In genomic region chr15:102331610-102332015, GRCm38 (mm10) we compare ENCODE assay signal across 8 mouse cellular contexts. TPM values are rescaled to one million over a fixed set of nuclear protein-coding genes. Genes with fewer than 3 reads are reported as not detected.
DNase-seq lines count a peak whose midpoint lies in the region; ATAC-seq and TF ChIP-seq lines count a peak whose summit lies in the region.

TSS of gene Myg1 (plus strand) at chr15:102331709.

- H3K4me2 ChIP-seq in heart, embryonic 12.5 days: peak within 1 kb of the TSS; percentile 89
- peak within 1 kb of the TSS; percentile 88 for H3K4me2 ChIP-seq in kidney, postnatal 0 days (ENCODE audit: low read length)
- H3K4me2 ChIP-seq in liver, embryonic 12.5 days: peak within 1 kb of the TSS; percentile 87

- TF ChIP-seq CTCF in kidney, postnatal 0 days (IDR thresholded peaks at IDR 0.05; ENCODE audit: low read depth): no peak

- H3K27ac ChIP-seq in heart, embryonic 12.5 days (ENCODE audit: poor library complexity, severe bottlenecking): peak within 1 kb of the TSS; percentile 71
- peak within 1 kb of the TSS; percentile 82 for H3K27ac ChIP-seq in kidney, postnatal 0 days
- peak within 1 kb of the TSS; percentile 76 for H3K27ac ChIP-seq in liver, embryonic 12.5 days

- no peaks in the 10 kb centered on the region for H3K9me3 ChIP-seq in heart, embryonic 12.5 days (replicated peaks)
- no peaks in the 10 kb centered on the region for H3K9me3 ChIP-seq in kidney, postnatal 0 days (replicated peaks; ENCODE audit: low read length)
- H3K9me3 ChIP-seq in liver, embryonic 12.5 days (replicated peaks): no peaks in the 10 kb centered on the region

- peak within 1 kb of the TSS; percentile 70 for H3K4me3 ChIP-seq in heart, embryonic 12.5 days
- peak within 1 kb of the TSS; percentile 79 for H3K4me3 ChIP-seq in kidney, postnatal 0 days (replicated peaks; ENCODE audit: low read depth, low read length)
- H3K4me3 ChIP-seq in liver, embryonic 12.5 days: peak within 1 kb of the TSS; percentile 76

- H3K4me1 ChIP-seq in heart, embryonic 12.5 days (replicated peaks): peaks cover 27% of the 10 kb centered on the region
- peaks cover 20% of the 10 kb centered on the region for H3K4me1 ChIP-seq in kidney, postnatal 0 days (replicated peaks; ENCODE audit: insufficient read depth, low read length)
- H3K4me1 ChIP-seq in liver, embryonic 12.5 days: peaks cover 35% of the 10 kb centered on the region

- peak within 1 kb of the TSS; percentile 89 for H3K9ac ChIP-seq in heart, embryonic 12.5 days
- H3K9ac ChIP-seq in kidney, postnatal 0 days (ENCODE audit: low read depth, low read length): peak within 1 kb of the TSS; percentile 73
- H3K9ac ChIP-seq in liver, embryonic 12.5 days: peak within 1 kb of the TSS; percentile 78

- peaks cover 58% of the 10 kb centered on the region for H3K36me3 ChIP-seq in heart, embryonic 12.5 days
- H3K36me3 ChIP-seq in kidney, postnatal 0 days (ENCODE audit: insufficient read depth, low read length): peaks cover 27% of the 10 kb centered on the region
- peaks cover 68% of the 10 kb centered on the region for H3K36me3 ChIP-seq in liver, embryonic 12.5 days
- H3K36me3 ChIP-seq in splenic B cell, adult 2 months (ENCODE audit: control insufficient read depth, insufficient read depth, low read length, poor library complexity, severe bottlenecking): peaks cover 5% of the 10 kb centered on the region

- peak; percentile 99 for ATAC-seq in CD4-positive, CD25-positive, alpha-beta regulatory T cell, adult 4 months
- peak; percentile 92 for ATAC-seq in erythroid progenitor cell, adult 5-6 weeks (replicated peaks; ENCODE audit: low FRiP score, poor library complexity, severe bottlenecking)
- ATAC-seq in heart, embryonic 12.5 days (ENCODE audit: insufficient number of reproducible peaks, low FRiP score): peak; percentile 90
- ATAC-seq in kidney, postnatal 0 days (replicated peaks; ENCODE audit: low FRiP score, low read depth): peak; percentile 90
- peak; percentile 89 for ATAC-seq in liver, embryonic 12.5 days

- no peaks in the 10 kb centered on the region for H3K27me3 ChIP-seq in heart, embryonic 12.5 days (replicated peaks)
- no peaks in the 10 kb centered on the region for H3K27me3 ChIP-seq in kidney, postnatal 0 days (ENCODE audit: insufficient read depth, low read length)
- no peaks in the 10 kb centered on the region for H3K27me3 ChIP-seq in liver, embryonic 12.5 days (replicated peaks)
- H3K27me3 ChIP-seq in splenic B cell, adult 2 months (ENCODE audit: control insufficient read depth, insufficient read depth, low read length, poor library complexity, severe bottlenecking): no peaks in the 10 kb centered on the region

- under 1% methylated on average over 30 of the region's 30 CpGs for WGBS in heart, embryonic 12.5 days
- under 1% methylated on average over 30 of the region's 30 CpGs for WGBS in kidney, postnatal 0 days
- WGBS in liver, embryonic 12.5 days (ENCODE audit: insufficient replicate concordance): 1% methylated on average over 30 of the region's 30 CpGs

- peak; percentile 73 for DNase-seq in brain, embryonic 18.5 days (ENCODE audit: low read depth, low spot score)
- DNase-seq in kidney, postnatal 0 days (ENCODE audit: low spot score): peak; percentile 97
- DNase-seq in naive thymus-derived CD4-positive, alpha-beta T cell, adult 2 months (ENCODE audit: low read depth): peak; percentile 90
- peak; percentile 89 for DNase-seq in splenic B cell, adult 2 months (ENCODE audit: low read depth, low spot score)

RNA-seq across cellular contexts. Expression of gene Myg1, which starts in this region (rescaled TPM):
- 100 to 1,000 TPM; 119 to 124 TPM for polyA plus RNA-seq in CD4-positive, CD25-positive, alpha-beta regulatory T cell, adult 4 months (2017; shearing (Covaris generic))
- 27.8 and 39.0 TPM in 2 replicates for total RNA-seq in erythroid progenitor cell, adult 5-6 weeks (2015; ENCODE audit: low replicate concordance)
- total RNA-seq in erythroid progenitor cell, adult 5-6 weeks (2017; ENCODE audit: low replicate concordance): 16.2 and 29.7 TPM in 2 replicates
- 58.8 and 60.7 TPM in 2 replicates for polyA plus RNA-seq in heart, embryonic 12.5 days (2016; fragmentation: Nextera tagmentation; extraction: Ambion mirVana)
- 84.9 and 86.9 TPM in 2 replicates for polyA plus RNA-seq in kidney, postnatal 0 days (2015; fragmentation: Nextera tagmentation; extraction: Ambion mirVana)
- polyA plus RNA-seq in liver, embryonic 12.5 days (2016; fragmentation: Nextera tagmentation; extraction: Ambion mirVana): 62.0 and 66.8 TPM in 2 replicates

Comparison
In these comparisons a context has a peak if more than half of its experiments do, and no peak if none do; other contexts are left out.
1. Peak in every context shown above with its lines: DNase-seq, ATAC-seq, H3K4me3 ChIP-seq and H3K27ac ChIP-seq.